In the genomic region with DNA sequence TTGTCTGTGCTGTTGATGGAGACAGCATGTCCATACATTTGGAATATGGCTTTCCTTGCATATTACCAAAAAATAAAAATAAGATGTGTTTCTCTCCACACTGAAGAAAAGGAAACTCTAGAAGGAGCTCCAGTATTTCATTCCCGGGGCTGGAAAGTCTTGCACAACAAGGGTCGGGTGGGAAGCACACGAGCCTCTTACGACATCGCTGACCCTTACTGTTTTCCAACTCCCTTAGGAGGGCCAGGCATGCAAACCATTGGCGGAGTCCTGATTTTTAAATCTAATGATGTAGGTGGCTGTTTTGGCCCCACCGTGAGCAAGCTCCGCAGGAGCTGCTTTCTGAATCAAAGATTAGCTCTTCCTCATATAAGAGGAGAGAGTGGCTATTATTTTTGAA, we compare ENCODE assay signal across 24 mouse cellular contexts. TPM values are rescaled to one million over a fixed set of nuclear protein-coding genes. Genes with fewer than 3 reads are reported as not detected.
DNase-seq lines count a peak whose midpoint lies in the region; ATAC-seq lines count a peak whose summit lies in the region.
"Had no signal": no experiment of that assay in that cellular context is flagged by ENCODE, and none has a peak within 500 bp of the region (broad histone marks: within the 10 kb centered on the region; RNA-seq: fewer than 3 reads in every experiment).

No protein-coding gene starts in this region.

- no peaks in the 10 kb centered on the region for H3K36me3 ChIP-seq in heart, embryonic 12.5 days
- no peaks in the 10 kb centered on the region for H3K36me3 ChIP-seq in neural tube, embryonic 15.5 days
- H3K36me3 ChIP-seq: embryonic facial prominence, embryonic 12.5 days; hindbrain, embryonic 10.5 days; limb, embryonic 12.5 days; midbrain, embryonic 13.5 days had no signal

- no peaks in the 10 kb centered on the region; the same call in 1 of the 2 replicates for H3K9me3 ChIP-seq in heart, embryonic 12.5 days (replicated peaks)
- H3K9me3 ChIP-seq in neural tube, embryonic 15.5 days (replicated peaks), result no peaks in the 10 kb centered on the region
- H3K9me3 ChIP-seq: embryonic facial prominence, embryonic 12.5 days; hindbrain, embryonic 10.5 days; limb, embryonic 12.5 days; midbrain, embryonic 13.5 days had no signal

- no peaks in the 10 kb centered on the region for H3K4me1 ChIP-seq in heart, embryonic 12.5 days (replicated peaks)
- H3K4me1 ChIP-seq in neural tube, embryonic 15.5 days, result no peaks in the 10 kb centered on the region
- H3K4me1 ChIP-seq: embryonic facial prominence, embryonic 12.5 days; hindbrain, embryonic 10.5 days; midbrain, embryonic 13.5 days had no signal

- no peak overlapping the region for H3K4me3 ChIP-seq in heart, embryonic 12.5 days
- no peak overlapping the region for H3K4me3 ChIP-seq in neural tube, embryonic 15.5 days (replicated peaks)
- H3K4me3 ChIP-seq: embryonic facial prominence, embryonic 12.5 days; hindbrain, embryonic 10.5 days; limb, embryonic 12.5 days; midbrain, embryonic 13.5 days had no signal

- H3K4me2 ChIP-seq in heart, embryonic 12.5 days, result no peak overlapping the region
- H3K4me2 ChIP-seq in neural tube, embryonic 15.5 days, result no peak overlapping the region
- H3K4me2 ChIP-seq: embryonic facial prominence, embryonic 12.5 days; limb, embryonic 12.5 days; liver, embryonic 11.5 days; midbrain, embryonic 13.5 days had no signal

- WGBS in heart, embryonic 12.5 days, result 82% methylated on average over 8 of the region's 8 CpGs
- WGBS in neural tube, embryonic 15.5 days, result 88% methylated on average over 8 of the region's 8 CpGs

- no peak overlapping the region for H3K27ac ChIP-seq in heart, embryonic 12.5 days (ENCODE audit: poor library complexity, severe bottlenecking)
- H3K27ac ChIP-seq in neural tube, embryonic 15.5 days (replicated peaks), result no peak overlapping the region
- H3K27ac ChIP-seq: embryonic facial prominence, embryonic 12.5 days; hindbrain, embryonic 10.5 days; hindbrain, postnatal 0 days; limb, embryonic 12.5 days; midbrain, embryonic 13.5 days had no signal

- no peak for ATAC-seq in heart, embryonic 12.5 days (ENCODE audit: insufficient number of reproducible peaks, low FRiP score)
- ATAC-seq in neural tube, embryonic 15.5 days (ENCODE audit: low FRiP score), result no peak
- ATAC-seq: forebrain, postnatal 0 days; hindbrain, postnatal 0 days; intestine, embryonic 16.5 days; liver, postnatal 0 days; midbrain, embryonic 13.5 days had no signal

- no peaks in the 10 kb centered on the region for H3K27me3 ChIP-seq in heart, embryonic 12.5 days (replicated peaks)
- no peaks in the 10 kb centered on the region for H3K27me3 ChIP-seq in neural tube, embryonic 15.5 days (replicated peaks)
- H3K27me3 ChIP-seq: embryonic facial prominence, embryonic 12.5 days; limb, embryonic 12.5 days; midbrain, embryonic 13.5 days had no signal

- no peak overlapping the region for H3K9ac ChIP-seq in heart, embryonic 12.5 days
- no peak overlapping the region for H3K9ac ChIP-seq in neural tube, embryonic 15.5 days (replicated peaks)
- H3K9ac ChIP-seq: embryonic facial prominence, embryonic 12.5 days; forebrain, postnatal 0 days; limb, embryonic 12.5 days; liver, postnatal 0 days; midbrain, embryonic 13.5 days had no signal

- DNase-seq in gastrocnemius, postnatal 25 days, result peak; percentile 29
- DNase-seq in gastrocnemius, postnatal 36 days, result no peak
- DNase-seq in heart, postnatal 36 days, result peak; percentile 18 to 47
- DNase-seq in lung, postnatal 14 days, result peak; percentile 40
- no peak for DNase-seq in left cerebral cortex, postnatal 4 days
- DNase-seq: cerebellum, adult 11-12 months; cerebellum, postnatal 10 days; forebrain, postnatal 0 days; kidney, adult 9 months; kidney, postnatal 36 days; layer of hippocampus, postnatal 36 days; liver, postnatal 0 days; right cerebral cortex, postnatal 14 days; spleen, adult 18-20 months had no signal

- intact Hi-C loops in gastrocnemius, postnatal 36 days (cut with DNase I), result no loop called here
- intact Hi-C loops in heart, postnatal 36 days (cut with DNase I), result no loop called here
- intact Hi-C loops in left cerebral cortex, postnatal 4 days (cut with DNase I), result no loop called here

RNA-seq across cellular contexts. Expression of gene Enpep, which starts 20.6 kb away (rescaled TPM):
- 1 to 10 TPM; 1.6 to 2.9 TPM for total RNA-seq in gastrocnemius, postnatal 25 days (2021)
- total RNA-seq in gastrocnemius, postnatal 36 days (2021), result 1 to 10 TPM; 2.6 to 3.2 TPM
- total RNA-seq in heart, postnatal 36 days (2021), result 1 to 10 TPM; 6.3 to 7.8 TPM
- polyA plus RNA-seq in heart, embryonic 12.5 days (2016; fragmentation: Nextera tagmentation; extraction: Ambion mirVana), result 14.6 and 15.5 TPM in 2 replicates
- 3.0 and 7.8 TPM in 2 replicates for polyA plus RNA-seq in neural tube, embryonic 15.5 days (2015; fragmentation: Nextera tagmentation; extraction: Ambion mirVana)
- total RNA-seq in left cerebral cortex, postnatal 4 days (2021), result 1 to 10 TPM; 1.4 to 2.2 TPM
- total RNA-seq: megakaryocyte, adult 5-6 weeks had no signal

Comparison
In these comparisons a context has a peak if more than half of its experiments do, and no peak if none do; other contexts are left out.
1. DNase-seq: peak in gastrocnemius, postnatal 25 days (single experiment), heart, postnatal 36 days (2 of 2) and lung, postnatal 14 days (single experiment); none in gastrocnemius, postnatal 36 days (0 of 2) and left cerebral cortex, postnatal 4 days (single experiment).